Mouse (Mus musculus) urinary bladder, postnatal 4 days (tissue): Measurements from ENCODE around the gene Cyp8b1.
A peak's percentile ranks its signal among the peaks of the same experiment; 100 is the strongest.

Experiments used
- DNase-seq, 2 experiments: peaks; one replicate each; pipeline ENCODE4 v3.0.0; 2021 to 2022; ENCODE audit warnings: low spot score in 2 of 2

Cyp8b1 gene

DNA sequence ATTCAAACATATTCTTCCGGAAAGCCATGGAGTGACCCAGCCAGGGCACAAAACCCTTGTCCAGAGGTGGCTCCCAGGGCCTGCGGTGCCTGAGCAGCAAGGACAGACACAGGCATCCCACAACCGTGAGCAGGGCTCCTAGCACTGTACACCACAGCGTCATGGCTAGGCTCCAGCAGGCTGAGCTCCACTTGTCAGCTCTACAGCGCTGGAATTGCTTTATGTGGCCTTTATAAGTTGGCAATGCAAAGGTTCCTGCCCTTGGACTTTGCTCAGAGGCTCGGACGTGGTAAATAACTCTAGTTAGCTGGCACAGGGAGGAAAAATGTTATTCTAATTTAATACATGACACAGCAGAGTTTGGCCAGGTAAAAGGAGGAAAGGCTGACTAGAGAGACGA lies at the start of gene Cyp8b1:
TSS of gene Cyp8b1 (minus strand) at position 204 of the 400 bp plus-strand sequence.
- no peak for DNase-seq

- no peak for DNase-seq
Observed at GRCm38 (mm10) chr9:121964941-121965340, 48.8 kb upstream of the Cyp8b1 start.

GRCm38 (mm10) chr9:121959966-121960635 lies 44.0 kb upstream of the Cyp8b1 start:
- no peak for DNase-seq

- no peak for DNase-seq
Observed at GRCm38 (mm10) chr9:121952596-121952995, 36.5 kb upstream of the Cyp8b1 start.

GRCm38 (mm10) chr9:121951114-121951423 lies 35.0 kb upstream of the Cyp8b1 start:
- no peak for DNase-seq

DNA sequence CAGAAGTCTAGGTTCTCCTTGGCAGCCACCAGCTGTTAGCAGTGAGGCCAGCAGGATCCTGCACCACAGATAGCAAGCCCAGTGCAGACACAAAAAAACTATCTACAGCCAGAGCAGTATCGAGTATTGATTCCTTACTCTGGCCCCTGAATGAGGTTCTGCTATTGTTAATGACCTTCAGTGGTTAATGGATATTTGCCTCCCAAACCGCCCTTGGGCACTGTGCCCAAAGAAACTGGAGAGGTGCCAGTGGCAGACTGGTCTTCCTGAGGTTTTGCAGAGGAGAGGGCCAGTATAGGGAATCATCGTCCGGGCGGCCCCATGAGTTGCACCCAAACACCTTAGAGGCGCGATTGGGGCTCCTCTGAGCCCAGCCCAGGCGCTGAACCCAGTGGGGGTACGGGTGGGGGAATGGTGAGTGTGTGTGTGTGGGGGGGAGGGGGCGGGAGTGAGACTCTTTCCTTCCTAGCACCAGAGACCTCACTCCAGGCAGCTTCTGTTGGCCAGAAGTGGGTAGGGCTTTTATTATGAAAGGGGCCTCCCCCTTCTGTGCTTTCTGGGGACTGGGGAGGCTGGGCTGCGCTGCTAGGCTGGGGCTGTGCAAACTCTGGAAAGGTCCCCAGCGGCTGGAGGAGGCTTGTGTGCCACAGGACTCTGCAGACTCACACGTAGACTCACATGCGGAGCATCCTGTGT lies 34.5 kb upstream of the Cyp8b1 start, which contains the start of gene Fam198a:
TSS of gene Fam198a (plus strand) at position 571 of the 696 bp plus-strand sequence.
- DNase-seq: peak; percentile 82 to 90

GRCm38 (mm10) chr9:121948431-121948830 lies 32.3 kb upstream of the Cyp8b1 start:
- DNase-seq: no peak

DNA sequence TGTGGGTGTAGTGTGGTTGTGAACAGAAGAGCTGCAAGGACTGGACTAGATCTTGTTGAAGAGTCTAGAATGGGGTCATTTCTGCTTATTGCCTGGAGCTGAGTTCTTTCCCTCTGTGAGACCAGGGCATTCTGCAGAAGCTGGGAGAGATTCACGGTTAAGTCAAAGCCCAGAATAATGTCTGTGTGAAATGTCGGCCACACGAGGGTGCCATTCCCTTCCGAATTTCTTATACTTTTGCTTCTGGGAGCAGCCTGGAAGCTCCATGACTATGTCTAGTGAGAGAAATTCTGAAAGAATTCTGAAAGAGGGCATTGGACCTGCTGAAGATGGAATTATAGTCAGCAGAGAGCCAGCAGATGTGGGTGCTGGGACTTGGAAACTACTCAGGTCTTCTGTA lies 31.7 kb upstream of the Cyp8b1 start:
- peak; percentile 49 to 72 for DNase-seq

DNA sequence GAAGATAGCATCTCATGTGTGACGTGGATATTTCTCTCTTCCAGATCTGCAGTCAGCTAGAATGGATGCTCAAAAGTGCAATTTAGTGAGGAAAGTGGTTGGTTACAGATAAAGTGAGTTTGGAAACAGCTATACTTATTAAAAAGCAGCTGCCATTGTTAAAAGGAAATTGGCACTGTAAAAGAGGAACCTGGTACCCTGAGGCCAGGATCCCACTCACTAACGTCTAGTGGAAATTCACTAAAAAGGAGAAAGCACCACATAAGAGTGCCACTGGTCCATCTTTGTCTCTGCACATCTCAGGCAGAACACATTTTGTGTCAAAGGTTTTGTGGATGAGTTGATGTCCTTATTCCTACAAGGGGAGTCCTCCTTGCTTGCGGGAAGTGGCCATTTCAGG lies 27.5 kb upstream of the Cyp8b1 start:
- DNase-seq: no peak

- DNase-seq: no peak
Observed at GRCm38 (mm10) chr9:121943005-121943404, 26.9 kb upstream of the Cyp8b1 start.

DNA sequence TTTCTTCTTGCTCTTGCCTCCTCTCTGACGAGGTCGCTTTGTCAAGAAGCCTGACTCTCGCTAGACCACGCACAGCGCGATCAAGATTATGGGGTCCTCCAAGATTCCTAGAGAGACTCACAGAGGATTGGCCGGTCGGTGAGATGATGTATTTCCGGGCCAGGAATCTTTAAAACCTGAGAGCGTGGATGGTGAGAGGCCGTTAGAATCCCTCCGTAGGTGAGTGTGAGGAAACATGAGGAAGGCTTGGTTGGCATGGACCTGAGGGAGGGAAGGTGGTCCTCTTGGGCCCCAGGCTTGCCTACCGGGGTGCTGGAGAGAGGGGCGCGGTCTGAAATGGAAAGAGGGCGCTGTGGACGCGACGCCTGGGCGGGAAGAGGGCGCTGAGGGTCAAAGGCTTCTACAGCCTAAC lies 21.8 kb upstream of the Cyp8b1 start:
- DNase-seq: no peak

DNA sequence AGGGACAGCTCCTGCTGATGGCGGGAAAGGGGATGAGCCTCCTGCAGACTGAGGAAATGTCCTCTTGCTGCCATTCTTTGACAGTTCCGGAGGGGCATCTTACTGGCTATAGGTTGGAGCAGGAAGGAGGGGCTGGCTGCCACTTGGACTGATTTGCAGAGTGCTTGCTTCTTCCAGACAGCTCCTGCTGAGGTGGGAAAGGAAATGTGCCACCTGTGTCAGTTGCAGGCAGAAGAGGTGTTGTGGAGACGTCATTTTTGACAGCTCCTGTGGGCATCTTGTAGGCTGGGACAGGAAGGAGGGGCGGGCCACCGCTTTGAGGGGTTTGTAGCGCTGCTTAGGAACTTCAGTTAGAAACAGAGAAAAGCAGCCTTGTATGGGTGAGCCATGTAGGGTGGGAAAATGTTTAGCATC lies 21.4 kb upstream of the Cyp8b1 start:
- DNase-seq: no peak

DNA sequence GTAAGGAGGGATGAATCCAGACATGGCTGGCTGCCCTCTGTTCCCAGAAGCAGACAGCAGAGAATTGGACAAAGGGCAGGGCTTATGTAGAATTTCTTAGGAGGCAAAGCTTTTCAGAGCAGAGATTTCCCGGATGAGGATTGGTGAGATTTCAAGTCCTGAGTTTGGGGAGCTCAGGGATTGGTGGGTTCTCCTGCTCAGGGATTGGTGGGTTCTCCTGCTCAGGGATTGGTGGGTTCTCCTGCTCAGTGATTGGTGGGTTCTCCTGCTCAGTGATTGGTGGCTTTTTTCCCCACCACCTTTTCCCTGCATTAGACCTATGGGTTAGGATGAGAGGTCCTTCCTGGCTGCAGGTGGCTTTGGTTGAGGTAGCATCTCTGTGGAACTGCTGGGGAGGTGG lies 20.8 kb upstream of the Cyp8b1 start:
- no peak for DNase-seq

DNA sequence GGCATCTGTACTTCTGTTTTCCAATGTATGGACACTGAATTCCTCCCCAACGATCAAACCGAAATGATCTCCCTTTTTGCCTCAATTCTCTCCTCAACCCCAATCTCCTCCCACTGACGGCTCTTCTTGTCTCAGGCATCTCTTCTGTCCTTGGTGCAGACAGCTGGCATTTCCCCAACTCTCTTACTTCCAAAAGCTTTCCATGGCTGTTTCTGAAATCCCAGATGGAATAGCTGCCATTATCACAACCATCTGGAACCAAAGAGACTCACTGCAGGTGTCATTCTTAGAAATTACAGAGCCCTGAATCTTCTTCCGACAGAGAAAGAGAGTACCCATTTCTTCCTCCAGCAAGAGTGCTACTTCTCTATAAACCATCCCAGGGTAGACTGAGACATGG lies 18.8 kb upstream of the Cyp8b1 start:
- DNase-seq: no peak

DNA sequence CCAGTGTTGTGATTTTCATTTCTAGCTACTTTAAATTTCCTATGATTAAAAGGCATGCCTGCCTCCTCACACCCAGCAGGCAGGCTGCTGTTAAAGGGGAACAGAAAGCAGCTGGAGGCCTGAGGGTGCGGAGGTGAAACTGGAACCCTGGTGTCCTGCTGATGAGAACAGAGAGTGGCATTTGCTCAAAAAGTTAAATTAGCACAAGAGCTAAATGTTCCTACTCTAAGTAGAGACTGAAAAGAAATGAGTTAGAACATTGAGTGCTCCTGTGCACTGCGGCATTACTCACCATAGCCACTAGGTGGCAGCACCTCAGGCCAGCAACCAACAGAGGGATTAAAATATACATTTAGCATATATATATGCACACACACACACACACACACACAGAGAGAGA lies 12.4 kb upstream of the Cyp8b1 start:
- DNase-seq: no peak

DNA sequence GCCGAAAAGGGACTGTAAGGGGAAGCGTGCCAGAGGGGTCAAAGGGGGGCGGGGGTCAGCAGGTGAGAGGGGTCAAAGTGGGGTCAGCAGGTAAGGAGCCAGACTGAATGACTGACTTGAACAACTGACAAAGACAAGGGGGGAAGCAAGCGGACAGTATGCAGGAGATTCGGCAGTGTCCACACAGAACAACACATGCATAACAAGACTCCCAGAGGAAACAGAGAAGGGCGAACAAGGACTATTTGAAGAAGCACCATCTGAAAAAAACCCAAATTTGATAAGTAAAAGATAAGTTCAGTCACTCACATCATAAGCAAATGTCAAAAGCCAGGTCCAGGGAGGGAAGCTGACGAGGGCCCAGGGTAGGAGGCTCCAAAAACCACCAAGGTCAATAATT lies 11.6 kb upstream of the Cyp8b1 start:
- DNase-seq: no peak

GRCm38 (mm10) chr9:121926634-121927405 lies 10.7 kb upstream of the Cyp8b1 start:
- no peak for DNase-seq

- DNase-seq: no peak
Observed at GRCm38 (mm10) chr9:121925959-121926358, 9.9 kb upstream of the Cyp8b1 start.

- no peak for DNase-seq
Observed at GRCm38 (mm10) chr9:121924901-121925560, 8.9 kb upstream of the Cyp8b1 start.

DNA sequence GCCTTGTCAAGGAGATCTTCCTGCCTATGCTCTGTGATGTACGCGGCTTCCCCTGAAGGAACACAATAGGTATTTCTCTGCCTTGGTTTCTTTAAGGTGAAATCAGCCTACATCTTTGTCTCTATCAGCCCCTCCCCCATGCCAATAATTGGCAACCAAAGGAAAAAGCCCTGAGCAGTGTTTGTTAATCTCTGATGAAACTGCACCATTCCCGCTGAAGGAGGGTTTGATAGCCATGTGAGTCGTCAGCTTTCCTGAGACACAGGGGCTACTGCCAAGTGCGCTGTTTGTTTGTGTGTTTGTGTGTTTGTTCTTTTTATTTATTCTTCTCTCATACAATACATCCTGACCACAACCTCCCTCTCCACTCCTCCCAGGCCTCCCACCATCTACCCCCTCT lies 7.8 kb upstream of the Cyp8b1 start:
- no peak for DNase-seq

DNA sequence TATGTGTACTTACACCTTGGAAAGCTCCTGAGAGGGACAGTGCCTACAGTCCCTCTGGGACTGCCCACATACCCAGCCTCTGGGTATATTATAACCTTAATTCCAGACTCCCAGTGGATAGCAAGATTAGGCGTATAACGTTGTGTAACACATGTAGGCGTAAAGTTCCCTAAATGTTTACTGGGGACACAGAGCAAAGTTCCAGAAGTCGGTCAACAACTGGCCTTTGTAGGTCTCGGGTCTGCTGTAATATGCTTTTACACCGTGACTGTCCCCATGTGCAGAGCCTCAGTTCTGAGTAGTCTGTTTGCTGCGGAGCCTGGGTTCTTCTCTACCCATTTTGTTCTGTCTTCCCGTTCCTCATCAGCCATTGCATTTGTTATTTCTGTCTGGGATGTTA lies 7.3 kb upstream of the Cyp8b1 start:
- DNase-seq: no peak

GRCm38 (mm10) chr9:121919027-121919501 lies 3.0 kb upstream of the Cyp8b1 start:
- no peak for DNase-seq
